Mouse (Mus musculus): ENCODE measurements at regions not wholly inside any gene's neighbourhood (a gene's known extent, or its start where the extent isn't known, plus 50 kb on each side); places are given as distances from the start of the nearest gene placed in this dataset.

- TF ChIP-seq CTCF (IDR thresholded peaks at IDR 0.05; ENCODE audit: control insufficient read depth, insufficient read depth, insufficient read length) (no peak), FOSL1 (IDR thresholded peaks at IDR 0.05; ENCODE audit: insufficient read depth, low read length, poor library complexity, severe bottlenecking) (no peak), MAX (IDR thresholded peaks at IDR 0.05) (no peak), CEBPB (IDR thresholded peaks at IDR 0.05; ENCODE audit: low read depth) (no peak)
- no peaks in the 10 kb centered on the region for H3K27me3 ChIP-seq (ENCODE audit: control insufficient read depth, insufficient read depth, insufficient read length)
- H3ac ChIP-seq (ENCODE audit: control insufficient read depth, insufficient read length, low read depth) = no peak overlapping the region
- no peaks in the 10 kb centered on the region for H3K79me3 ChIP-seq (ENCODE audit: low read depth)
- no peaks in the 10 kb centered on the region for H3K36me3 ChIP-seq (ENCODE audit: control insufficient read depth, insufficient read depth)
- no peak overlapping the region for H3K4me3 ChIP-seq (ENCODE audit: insufficient read depth, poor library complexity, severe bottlenecking)
- no peaks in the 10 kb centered on the region for H3K79me2 ChIP-seq (ENCODE audit: control insufficient read depth, insufficient read depth)
Measured at GRCm38 (mm10) chr10:99555658-99556352, 203.7 kb downstream of the Csl start.

DNA sequence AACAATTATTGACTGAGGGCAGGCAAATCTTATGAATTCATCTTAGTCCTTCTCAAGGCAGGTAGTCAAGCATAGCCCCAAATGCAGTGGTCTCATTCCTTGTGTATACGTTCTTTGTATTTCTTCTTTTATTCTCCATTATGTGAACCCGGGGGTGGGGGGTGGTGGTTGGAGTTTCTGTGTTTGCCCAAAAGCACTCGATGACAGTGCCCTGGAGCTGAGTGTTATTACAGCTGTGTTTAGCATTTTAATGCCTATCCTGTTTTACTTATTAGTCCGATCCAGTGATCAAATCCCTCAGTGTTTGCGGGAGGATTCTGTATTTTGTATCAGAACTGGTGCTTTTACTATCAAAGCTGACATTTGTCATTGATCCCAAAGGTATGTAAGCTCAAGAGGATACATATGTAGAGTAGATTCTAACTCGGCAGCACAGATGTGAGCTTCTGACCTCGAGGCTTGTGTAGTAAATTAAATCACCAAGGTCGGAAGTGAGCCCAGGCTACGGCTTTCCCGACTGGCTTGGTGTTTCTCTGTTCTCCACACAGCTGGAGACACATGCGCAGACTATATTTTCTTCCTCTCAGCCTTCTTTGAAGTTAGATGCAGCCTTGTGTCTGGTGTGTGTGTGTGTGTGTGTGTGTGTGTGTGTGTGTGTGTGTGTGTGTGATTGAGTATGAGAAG is 203.0 kb downstream of the Csl start:
- TF ChIP-seq CTCF (IDR thresholded peaks at IDR 0.05; ENCODE audit: control insufficient read depth, insufficient read depth, insufficient read length) (no peak), USF1 (IDR thresholded peaks at IDR 0.05; ENCODE audit: low read depth) (no peak), MAX (IDR thresholded peaks at IDR 0.05) (no peak), MYOD1 (IDR thresholded peaks at IDR 0.05; ENCODE audit: control insufficient read depth, insufficient read length, low read depth) (no peak), CEBPB (IDR thresholded peaks at IDR 0.05; ENCODE audit: low read depth) (no peak), MYOG (IDR thresholded peaks at IDR 0.05; ENCODE audit: control insufficient read depth, extremely low read depth, insufficient read length) (no peak), FOSL1 (IDR thresholded peaks at IDR 0.05; ENCODE audit: insufficient read depth, low read length, poor library complexity, severe bottlenecking) (no peak)
- Histone ChIP-seq H3K79me3 (ENCODE audit: low read depth) (no peaks in the 10 kb centered on the region), H3K27me3 (ENCODE audit: control insufficient read depth, insufficient read depth, insufficient read length) (no peaks in the 10 kb centered on the region), H3ac (ENCODE audit: control insufficient read depth, insufficient read length, low read depth) (no peak overlapping the region), H3K36me3 (ENCODE audit: control insufficient read depth, insufficient read depth) (no peaks in the 10 kb centered on the region), H3K4me3 (ENCODE audit: insufficient read depth, poor library complexity, severe bottlenecking) (no peak overlapping the region), H3K79me2 (ENCODE audit: control insufficient read depth, insufficient read depth) (no peaks in the 10 kb centered on the region)

DNA sequence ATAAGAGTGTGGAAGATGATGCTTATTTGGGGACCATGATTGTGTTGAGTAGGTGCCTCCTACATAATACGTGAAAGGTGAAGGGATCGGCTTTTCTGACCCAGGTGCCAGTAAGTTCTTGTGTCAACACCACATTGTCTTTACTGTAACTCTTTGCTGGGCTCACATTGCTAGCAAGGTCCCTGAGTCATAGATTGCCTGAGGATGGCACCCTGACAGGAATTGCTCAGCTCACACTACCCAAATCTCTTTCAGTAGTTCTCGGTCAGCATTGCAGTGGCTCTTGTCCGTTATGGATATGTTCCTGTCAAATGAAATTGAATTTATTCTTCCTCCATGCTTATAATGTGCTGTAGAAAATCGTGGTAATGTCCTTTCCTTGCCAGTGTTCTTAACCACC is 200.8 kb downstream of the Csl start:
- H3K79me2 ChIP-seq (ENCODE audit: control insufficient read depth, insufficient read depth) = no peaks in the 10 kb centered on the region
- no peaks in the 10 kb centered on the region for H3K79me3 ChIP-seq (ENCODE audit: low read depth)
- TF ChIP-seq USF1 (IDR thresholded peaks at IDR 0.05; ENCODE audit: low read depth) (no peak), MAX (IDR thresholded peaks at IDR 0.05) (no peak), CEBPB (IDR thresholded peaks at IDR 0.05; ENCODE audit: low read depth) (no peak), FOSL1 (IDR thresholded peaks at IDR 0.05; ENCODE audit: insufficient read depth, low read length, poor library complexity, severe bottlenecking) (no peak), MYOD1 (IDR thresholded peaks at IDR 0.05; ENCODE audit: control insufficient read depth, insufficient read length, low read depth) (no peak), CTCF (IDR thresholded peaks at IDR 0.05; ENCODE audit: control insufficient read depth, insufficient read depth, insufficient read length) (no peak), MYOG (IDR thresholded peaks at IDR 0.05; ENCODE audit: control insufficient read depth, extremely low read depth, insufficient read length) (no peak)
- H3K4me3 ChIP-seq (ENCODE audit: insufficient read depth, poor library complexity, severe bottlenecking) = no peak overlapping the region
- no peaks in the 10 kb centered on the region for H3K27me3 ChIP-seq (ENCODE audit: control insufficient read depth, insufficient read depth, insufficient read length)
- H3ac ChIP-seq (ENCODE audit: control insufficient read depth, insufficient read length, low read depth) = no peak overlapping the region
- no peaks in the 10 kb centered on the region for H3K36me3 ChIP-seq (ENCODE audit: control insufficient read depth, insufficient read depth)

DNA sequence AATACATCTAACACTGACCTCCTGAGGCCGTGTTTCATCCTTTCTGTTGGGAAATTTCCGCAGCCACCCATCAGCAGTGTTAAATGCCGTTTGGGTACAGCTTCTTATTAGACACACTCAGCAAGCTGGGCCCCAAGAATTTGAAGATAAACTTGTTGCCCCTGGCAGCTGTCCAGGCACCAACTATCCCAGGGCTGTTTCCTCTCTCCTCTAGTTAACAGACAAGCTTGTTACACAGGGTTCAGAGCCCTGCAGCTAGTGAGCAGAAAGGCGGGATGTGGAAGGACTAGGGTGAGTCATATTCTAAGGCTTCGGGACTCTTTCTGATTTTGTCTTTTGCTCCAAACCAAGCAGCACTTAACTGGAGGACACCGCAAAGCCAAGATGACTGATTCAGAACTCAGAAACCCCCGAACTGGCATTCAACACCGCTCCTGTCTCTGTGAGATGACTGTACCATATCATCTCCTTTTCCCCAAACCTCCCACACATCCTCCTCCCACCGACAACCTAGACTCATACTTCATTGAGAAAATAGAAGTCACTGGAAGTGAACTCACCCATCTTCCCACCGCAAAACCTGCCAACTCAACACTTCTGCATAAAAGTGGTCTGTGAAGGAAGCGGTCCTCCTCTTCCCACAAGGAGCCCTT is 198.2 kb downstream of the Csl start:
- Histone ChIP-seq H3ac (ENCODE audit: control insufficient read depth, insufficient read length, low read depth) (no peak overlapping the region), H3K4me3 (ENCODE audit: insufficient read depth, poor library complexity, severe bottlenecking) (no peak overlapping the region), H3K36me3 (ENCODE audit: control insufficient read depth, insufficient read depth) (no peaks in the 10 kb centered on the region)

GRCm38 (mm10) chr10:99564605-99565004 is 194.9 kb downstream of the Csl start:
- TF ChIP-seq FOSL1 (IDR thresholded peaks at IDR 0.05; ENCODE audit: insufficient read depth, low read length, poor library complexity, severe bottlenecking) (no peak), MYOG (IDR thresholded peaks at IDR 0.05; ENCODE audit: control insufficient read depth, extremely low read depth, insufficient read length) (no peak), USF1 (IDR thresholded peaks at IDR 0.05; ENCODE audit: low read depth) (no peak), MAX (IDR thresholded peaks at IDR 0.05) (no peak), CTCF (IDR thresholded peaks at IDR 0.05; ENCODE audit: control insufficient read depth, insufficient read depth, insufficient read length) (no peak), MYOD1 (IDR thresholded peaks at IDR 0.05; ENCODE audit: control insufficient read depth, insufficient read length, low read depth) (no peak), CEBPB (IDR thresholded peaks at IDR 0.05; ENCODE audit: low read depth) (no peak)
- no peaks in the 10 kb centered on the region for H3K27me3 ChIP-seq (ENCODE audit: control insufficient read depth, insufficient read depth, insufficient read length)
- H3K36me3 ChIP-seq (ENCODE audit: control insufficient read depth, insufficient read depth) = no peaks in the 10 kb centered on the region
- no peak overlapping the region for H3K4me3 ChIP-seq (ENCODE audit: insufficient read depth, poor library complexity, severe bottlenecking)
- H3K79me2 ChIP-seq (ENCODE audit: control insufficient read depth, insufficient read depth) = no peaks in the 10 kb centered on the region
- no peaks in the 10 kb centered on the region for H3K79me3 ChIP-seq (ENCODE audit: low read depth)
- no peak overlapping the region for H3ac ChIP-seq (ENCODE audit: control insufficient read depth, insufficient read length, low read depth)

More for the DNA sequence above, 198.2 kb downstream of the Csl start:
- Histone ChIP-seq H3K79me2 (ENCODE audit: control insufficient read depth, insufficient read depth) (no peaks in the 10 kb centered on the region), H3K27me3 (ENCODE audit: control insufficient read depth, insufficient read depth, insufficient read length) (no peaks in the 10 kb centered on the region), H3K79me3 (ENCODE audit: low read depth) (no peaks in the 10 kb centered on the region)
- TF ChIP-seq FOSL1 (IDR thresholded peaks at IDR 0.05; ENCODE audit: insufficient read depth, low read length, poor library complexity, severe bottlenecking) (peak; percentile 67), USF1 (IDR thresholded peaks at IDR 0.05; ENCODE audit: low read depth) (no peak), CTCF (IDR thresholded peaks at IDR 0.05; ENCODE audit: control insufficient read depth, insufficient read depth, insufficient read length) (no peak), CEBPB (IDR thresholded peaks at IDR 0.05; ENCODE audit: low read depth) (peak; percentile 7)
